26 mouse cellular contexts compared by ENCODE assay signal in the genomic region with DNA sequence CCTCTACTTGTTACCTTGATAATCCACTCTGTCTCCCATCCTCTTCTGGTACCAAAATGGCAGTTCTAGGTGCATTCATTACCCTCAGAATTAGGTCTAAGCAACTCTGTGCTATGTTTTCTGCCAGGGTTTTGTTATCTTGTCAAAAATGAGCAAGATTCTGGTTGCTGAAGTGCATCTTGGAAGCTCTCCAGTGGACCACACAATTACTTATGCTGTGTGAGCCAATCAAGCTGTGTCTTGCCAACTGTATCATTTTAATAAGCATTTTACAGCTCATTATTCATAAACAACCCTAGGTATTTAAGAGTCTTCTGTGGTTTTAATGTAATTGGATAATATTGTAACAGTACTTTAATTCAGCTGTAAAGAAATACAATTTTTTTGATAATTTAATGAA. TPM values are rescaled to one million over a fixed set of nuclear protein-coding genes. Genes with fewer than 3 reads are reported as not detected.
"Had no signal": no experiment of that assay in that cellular context is flagged by ENCODE, and none has a peak within 500 bp of the region (broad histone marks: within the 10 kb centered on the region; RNA-seq: fewer than 3 reads in every experiment).

No protein-coding gene starts in this region.

- H3K4me2 ChIP-seq: limb, embryonic 13.5 days; liver, embryonic 12.5 days; liver, embryonic 15.5 days; midbrain, embryonic 12.5 days; midbrain, embryonic 15.5 days; neural tube, embryonic 13.5 days; stomach, embryonic 15.5 days had no signal

- H3K9me3 ChIP-seq: limb, embryonic 13.5 days; liver, embryonic 12.5 days; liver, embryonic 15.5 days; midbrain, embryonic 12.5 days; midbrain, embryonic 15.5 days; neural tube, embryonic 13.5 days; stomach, embryonic 15.5 days had no signal

- H3K27ac ChIP-seq: limb, embryonic 13.5 days; liver, embryonic 12.5 days; liver, embryonic 15.5 days; midbrain, embryonic 12.5 days; midbrain, embryonic 15.5 days; neural tube, embryonic 13.5 days; stomach, embryonic 15.5 days had no signal

- H3K27me3 ChIP-seq: limb, embryonic 13.5 days; liver, embryonic 12.5 days; liver, embryonic 15.5 days; midbrain, embryonic 12.5 days; midbrain, embryonic 15.5 days; neural tube, embryonic 13.5 days; stomach, embryonic 15.5 days had no signal

- ATAC-seq: liver, embryonic 12.5 days; midbrain, embryonic 15.5 days had no signal

- H3K4me1 ChIP-seq: limb, embryonic 13.5 days; liver, embryonic 12.5 days; liver, embryonic 15.5 days; midbrain, embryonic 12.5 days; midbrain, embryonic 15.5 days; neural tube, embryonic 13.5 days; stomach, embryonic 15.5 days had no signal

- DNase-seq: kidney, adult 18-20 months; kidney, adult 9 months; kidney, postnatal 14 days; kidney, postnatal 4 days; left cerebral cortex, postnatal 4 days; liver; lung, adult 2 months; lung, postnatal 10 days; lung, postnatal 4 days; right cerebral cortex, adult 18-20 months; right cerebral cortex, postnatal 25 days; spleen, adult 18-20 months; thymus, postnatal 25 days had no signal

- H3K9ac ChIP-seq: limb, embryonic 13.5 days; liver, embryonic 12.5 days; liver, embryonic 15.5 days; midbrain, embryonic 12.5 days; midbrain, embryonic 15.5 days; neural tube, embryonic 13.5 days; stomach, embryonic 15.5 days had no signal

- H3K36me3 ChIP-seq: limb, embryonic 13.5 days; liver, embryonic 12.5 days; liver, embryonic 15.5 days; midbrain, embryonic 12.5 days; midbrain, embryonic 15.5 days; neural tube, embryonic 13.5 days; stomach, embryonic 15.5 days had no signal

- H3K4me3 ChIP-seq: limb, embryonic 13.5 days; liver, embryonic 12.5 days; liver, embryonic 15.5 days; midbrain, embryonic 12.5 days; midbrain, embryonic 15.5 days; myocyte; neural tube, embryonic 13.5 days; stomach, embryonic 15.5 days had no signal

RNA-seq across cellular contexts. Expression of gene Fmo4, which starts 17.3 kb away (rescaled TPM):
- total RNA-seq: layer of hippocampus, adult 18-20 months; left cerebral cortex, postnatal 4 days; megakaryocyte progenitor cell, adult 5-6 weeks; megakaryocyte-erythroid progenitor cell, adult 5-6 weeks; monocyte, adult 5-6 weeks; neutrophil, adult 5-6 weeks had no signal
- polyA plus RNA-seq: myocyte had no signal
